Mouse (Mus musculus) small intestine, adult 2 months (tissue): ENCODE measurements around the gene Zbtb41. TPM values are rescaled to one million over a fixed set of nuclear protein-coding genes. Genes with fewer than 3 reads are reported as not detected.
"Not testable (repeated sequence)": the region's sequence is repeated elsewhere in the genome, so short reads cannot be mapped to it uniquely, and the experiment has no call there.

Experiments
- H3K27ac ChIP-seq: fragments of 200-500 bp; 2 replicates; pipeline ENCODE4 v1.5.1; 2012; ENCODE audit warnings: low read depth, low read length, control low read depth, inconsistent platforms; ENCODE audit not compliant: insufficient read depth
- H3K27me3 ChIP-seq: fragments of 200-500 bp; 2 replicates; pipeline ENCODE4 v1.6.1; 2012; ENCODE audit warnings: mild to moderate bottlenecking, moderate library complexity, low read length, inconsistent platforms; ENCODE audit not compliant: control insufficient read depth, insufficient read depth
- H3K36me3 ChIP-seq: fragments of 200-500 bp; 2 replicates; pipeline ENCODE4 v1.6.1; 2012; ENCODE audit warnings: mild to moderate bottlenecking, low read length, control low read depth, inconsistent platforms; ENCODE audit not compliant: control insufficient read depth, insufficient read depth
- H3K4me1 ChIP-seq: fragments of 200-500 bp; 2 replicates; pipeline ENCODE4 v1.6.1; 2012; ENCODE audit warnings: low read length, inconsistent platforms, mixed read lengths; ENCODE audit not compliant: control insufficient read depth, insufficient read depth, insufficient read length
- H3K4me3 ChIP-seq: fragments of 200-500 bp; 2 replicates; pipeline ENCODE4 v1.5.1; 2012; ENCODE audit warnings: low read depth, mild to moderate bottlenecking, control low read depth, inconsistent platforms, low read length, moderate library complexity
- CTCF ChIP-seq: fragments of 200-500 bp; IDR thresholded peaks from 2 replicates; pipeline ENCODE4 v1.5.1; 2012; ENCODE audit warnings: low read depth, mild to moderate bottlenecking, control low read depth, inconsistent platforms, low read length, moderate library complexity, mixed read lengths; ENCODE audit not compliant: insufficient replicate concordance, insufficient read length; ENCODE audit errors: extremely low read depth
- POLR2A ChIP-seq: fragments of 200-500 bp; IDR thresholded peaks from 2 replicates; pipeline ENCODE4 v1.6.1; 2012; ENCODE audit warnings: low read depth, mild to moderate bottlenecking, control low read depth, inconsistent platforms, low read length, moderate library complexity
- WGBS: fragments of 180-500 bp; shearing (Covaris S2); methylation state at CpG from one replicate; pipeline ENCODE4 v1.1.7; 2018; 5-methylcytosine and 5-hydroxymethylcytosine counted together
- polyA plus RNA-seq: library from polyadenylated mRNA; depleted of rRNA; stranded (reverse); fragments of >200 nt; gene quantifications from 2 replicates; pipeline ENCODE4 v1.2.3, GENCODE M21; 2012

The Zbtb41 gene
- polyA plus RNA-seq, 1 experiment, result 0.90 TPM

GRCm38 (mm10) chr1:139405766-139406165, 16.3 kb upstream of the Zbtb41 start:
- no peak for TF ChIP-seq POLR2A
- no peak for TF ChIP-seq CTCF
- no peaks in the 10 kb centered on the region for H3K27me3 ChIP-seq
- H3K4me3 ChIP-seq, result no peak overlapping the region
- H3K27ac ChIP-seq, result no peak overlapping the region
- H3K36me3 ChIP-seq, result no peaks in the 10 kb centered on the region
- no peaks in the 10 kb centered on the region for H3K4me1 ChIP-seq

DNA sequence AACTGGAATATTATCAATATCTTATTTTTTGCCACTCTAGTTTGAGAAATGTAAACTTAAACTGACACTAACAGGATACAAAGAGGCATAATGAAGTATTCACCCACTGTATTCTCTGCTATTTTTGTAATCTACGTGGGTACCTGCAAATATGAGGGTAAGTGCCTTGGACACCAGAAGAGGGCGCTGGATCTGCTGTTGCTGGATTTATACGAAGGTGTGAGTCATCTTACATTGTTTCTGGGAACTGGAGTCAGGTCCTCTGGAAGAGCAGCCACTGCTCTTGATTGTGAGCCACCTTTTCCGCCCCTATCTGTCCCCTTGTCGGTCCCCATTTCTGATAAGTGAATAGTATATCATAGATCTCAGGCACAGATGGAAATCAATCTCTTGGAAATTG, 14.4 kb upstream of the Zbtb41 start:
- no peak overlapping the region for H3K27ac ChIP-seq
- no peak overlapping the region for H3K4me3 ChIP-seq
- 54% methylated on average over 5 of the region's 5 CpGs for WGBS
- no peaks in the 10 kb centered on the region for H3K4me1 ChIP-seq
- TF ChIP-seq POLR2A (no peak), CTCF (no peak)
- no peaks in the 10 kb centered on the region for H3K36me3 ChIP-seq
- no peaks in the 10 kb centered on the region for H3K27me3 ChIP-seq

GRCm38 (mm10) chr1:139412365-139412764, 9.7 kb upstream of the Zbtb41 start:
- not testable (repeated sequence) for H3K27me3 ChIP-seq, H3K36me3 ChIP-seq, H3K4me1 ChIP-seq, H3K4me3 ChIP-seq, H3K27ac ChIP-seq
- 84% methylated on average over 2 of the region's 2 CpGs for WGBS

DNA sequence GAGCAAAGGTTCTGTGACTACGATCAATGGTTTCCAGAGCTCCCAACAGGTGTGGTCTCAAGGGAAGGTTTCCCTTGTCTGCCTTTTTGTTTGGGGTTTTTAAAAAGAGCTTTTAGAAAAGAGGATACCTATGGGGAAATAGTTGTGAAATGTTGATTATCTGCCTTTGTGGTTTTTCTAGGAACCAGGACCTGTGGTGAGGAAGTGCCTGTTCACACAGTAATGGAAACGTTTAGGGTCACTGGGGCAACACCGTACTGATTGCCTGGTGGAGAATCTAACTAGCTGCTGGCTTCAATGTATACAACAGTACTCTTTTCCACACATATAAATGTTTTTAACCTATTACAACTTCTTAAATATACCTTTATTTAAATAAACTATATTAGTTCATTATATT, 8.6 kb upstream of the Zbtb41 start:
- Histone ChIP-seq H3K4me3 (no peak overlapping the region), H3K4me1 (no peaks in the 10 kb centered on the region), H3K36me3 (no peaks in the 10 kb centered on the region), H3K27ac (no peak overlapping the region), H3K27me3 (no peaks in the 10 kb centered on the region)
- WGBS, result 74% methylated on average over 3 of the region's 3 CpGs
- TF ChIP-seq CTCF, result no peak
- TF ChIP-seq POLR2A, result no peak

DNA sequence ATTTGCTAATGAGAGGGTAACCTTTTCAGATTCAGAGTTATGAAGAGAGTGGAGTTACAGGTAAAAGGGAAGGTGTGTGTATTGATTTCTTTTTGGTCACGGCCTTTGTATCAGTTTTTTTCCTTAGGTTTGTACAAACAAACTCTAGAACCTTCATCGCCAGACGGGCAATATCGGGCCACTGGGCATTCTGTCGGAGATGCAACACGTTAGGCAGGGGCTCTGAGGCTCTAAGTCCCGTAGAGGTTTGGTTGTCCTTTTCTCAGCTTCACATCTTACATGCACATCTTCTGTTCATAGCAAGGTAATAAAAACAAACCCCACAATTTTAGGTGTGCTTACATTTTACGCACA, 590 bp upstream of the Zbtb41 start:
- H3K4me3 ChIP-seq, result peak overlapping the region; percentile 94
- WGBS, result 1% methylated on average over 8 of the region's 8 CpGs
- TF ChIP-seq POLR2A (no peak), CTCF (no peak)
- H3K27ac ChIP-seq, result no peak overlapping the region
- no peaks in the 10 kb centered on the region for H3K27me3 ChIP-seq
- peaks cover 13% of the 10 kb centered on the region for H3K4me1 ChIP-seq
- no peaks in the 10 kb centered on the region for H3K36me3 ChIP-seq

DNA sequence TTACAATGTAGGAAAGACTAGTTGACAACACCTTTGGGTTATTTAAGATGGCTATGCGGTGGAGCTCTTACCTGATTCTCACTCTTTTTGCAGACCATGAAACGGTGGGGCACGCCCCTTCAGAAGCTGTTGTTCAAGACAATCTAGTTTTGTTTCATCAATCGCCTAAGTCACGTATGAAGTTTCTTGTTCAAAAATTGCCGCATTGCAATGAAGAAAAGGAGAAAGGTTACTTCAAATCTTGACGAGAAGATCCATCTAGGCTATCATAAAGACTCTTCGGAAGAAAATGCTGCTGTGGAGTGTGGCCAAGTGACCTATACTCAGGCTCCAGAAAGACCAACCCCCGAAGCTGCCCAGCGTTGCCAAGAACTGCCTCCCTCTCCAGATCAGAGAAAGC, 853 bp downstream of the Zbtb41 start:
- Histone ChIP-seq H3K27ac (no peak overlapping the region), H3K36me3 (no peaks in the 10 kb centered on the region), H3K27me3 (no peaks in the 10 kb centered on the region), H3K4me3 (peak overlapping the region; percentile 94; the same call in 1 of the 2 replicates), H3K4me1 (peaks cover 13% of the 10 kb centered on the region)
- no peak for TF ChIP-seq POLR2A
- TF ChIP-seq CTCF, result no peak
- 5% methylated on average over 10 of the region's 10 CpGs for WGBS

DNA sequence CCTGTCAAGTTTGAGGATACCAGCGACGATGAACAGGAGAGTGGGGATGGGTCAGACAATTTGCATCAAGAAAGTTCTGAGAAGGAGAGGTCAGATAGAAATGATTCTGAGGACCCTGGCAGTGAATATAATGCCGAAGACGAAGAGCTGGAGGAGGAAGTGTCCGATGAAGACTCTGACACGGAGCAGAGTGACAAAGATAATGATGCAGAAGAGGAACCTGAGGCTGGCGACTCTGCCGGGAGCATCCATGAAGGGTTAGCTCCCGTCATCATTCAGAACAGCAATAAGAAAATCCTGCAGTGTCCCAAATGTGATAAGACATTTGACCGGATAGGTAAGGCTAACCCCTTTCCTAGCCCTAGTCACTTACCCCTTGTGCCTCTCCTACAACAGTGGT, 1.8 kb downstream of the Zbtb41 start:
- H3K4me3 ChIP-seq, result peak overlapping the region; percentile 17; the same call in 1 of the 2 replicates
- 55% methylated on average over 10 of the region's 10 CpGs for WGBS
- no peaks in the 10 kb centered on the region for H3K27me3 ChIP-seq
- no peak overlapping the region for H3K27ac ChIP-seq
- peaks cover under 1% of the 10 kb centered on the region; the same call in 1 of the 2 replicates for H3K36me3 ChIP-seq
- TF ChIP-seq CTCF (no peak), POLR2A (no peak)
- H3K4me1 ChIP-seq, result peaks cover 13% of the 10 kb centered on the region

GRCm38 (mm10) chr1:139425006-139425405, 2.9 kb downstream of the Zbtb41 start:
- Histone ChIP-seq H3K36me3 (peaks cover 7% of the 10 kb centered on the region), H3K4me1 (peaks cover 13% of the 10 kb centered on the region), H3K27ac (no peak overlapping the region), H3K4me3 (no peak overlapping the region), H3K27me3 (no peaks in the 10 kb centered on the region)
- no peak for TF ChIP-seq CTCF
- no peak for TF ChIP-seq POLR2A
- WGBS, result 26% methylated on average over 3 of the region's 3 CpGs

DNA sequence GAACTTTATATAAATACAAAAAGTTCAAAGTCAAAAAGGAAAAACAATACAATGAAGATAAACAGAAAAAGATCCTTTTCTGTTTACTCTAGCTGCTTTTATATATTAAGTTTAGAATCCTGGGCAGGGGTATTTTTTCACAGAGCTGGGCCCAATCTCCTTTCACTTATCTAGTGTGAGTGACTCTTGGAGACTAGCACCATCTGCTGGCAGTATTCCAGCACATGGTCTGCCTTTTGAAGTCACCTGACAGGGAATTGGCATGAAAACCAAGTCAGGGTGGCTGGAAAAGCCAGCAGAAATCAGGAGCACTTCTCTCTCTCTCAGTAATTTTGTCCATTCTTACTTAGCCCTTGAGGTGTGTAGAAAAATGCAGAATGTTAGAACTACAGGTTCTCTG, 16.3 kb downstream of the Zbtb41 start:
- Histone ChIP-seq H3K36me3 (peaks cover 34% of the 10 kb centered on the region), H3K27ac (no peak overlapping the region), H3K4me1 (no peaks in the 10 kb centered on the region), H3K27me3 (no peaks in the 10 kb centered on the region), H3K4me3 (no peak overlapping the region)
- no peak for TF ChIP-seq POLR2A
- no peak for TF ChIP-seq CTCF

DNA sequence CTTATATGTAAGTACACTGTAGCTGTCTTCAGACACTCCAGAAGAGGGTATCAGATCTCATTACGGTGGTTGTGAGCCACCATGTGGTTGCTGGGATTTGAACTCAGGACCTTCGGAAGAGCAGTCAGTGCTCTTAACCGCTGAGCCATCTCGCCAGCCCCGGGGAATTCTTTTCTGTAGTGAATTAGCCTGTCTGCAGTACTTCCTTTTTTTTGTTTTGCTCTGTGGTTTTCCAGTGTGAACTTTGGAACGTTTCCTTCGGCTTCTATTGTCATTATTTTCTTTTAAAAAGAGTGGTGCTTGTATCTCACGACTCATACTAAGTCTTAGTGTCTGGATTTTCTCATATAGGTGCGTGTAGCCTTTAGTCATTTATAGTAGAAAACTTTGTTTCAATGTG, 21.0 kb downstream of the Zbtb41 start:
- not testable (repeated sequence) for H3K27me3 ChIP-seq, H3K27ac ChIP-seq, H3K4me3 ChIP-seq, H3K4me1 ChIP-seq
- H3K36me3 ChIP-seq, result peaks cover 30% of the 10 kb centered on the region
- 77% methylated on average over 9 of the region's 9 CpGs for WGBS
